Mouse (Mus musculus) lung, embryonic 16.5 days (tissue): ENCODE data around the gene Tnks2. TPM values are rescaled to one million over a fixed set of nuclear protein-coding genes. Genes with fewer than 3 reads are reported as not detected.

Experiments used
- ATAC-seq: fragments of 200-750 bp; cut with Nextera tagmentation; 2 replicates; pipeline ENCODE4 v1.8.0; 2017; ENCODE audit warnings: low read depth, mild to moderate bottlenecking, moderate library complexity
- H3K27ac ChIP-seq: fragments of 300-500 bp; sonication (generic); 2 replicates; pipeline ENCODE4 v1.5.1; 2014; ENCODE audit warnings: mild to moderate bottlenecking, control low read depth, low read length
- H3K27me3 ChIP-seq: fragments of 300-500 bp; sonication (generic); 2 replicates; pipeline ENCODE4 v1.6.1; 2014; ENCODE audit warnings: low read depth, low read length, mixed read lengths; ENCODE audit not compliant: control insufficient read depth, insufficient read depth
- H3K36me3 ChIP-seq: fragments of 300-500 bp; sonication (generic); 2 replicates; pipeline ENCODE4 v1.6.1; 2014; ENCODE audit warnings: low read length; ENCODE audit not compliant: control insufficient read depth, insufficient read depth
- H3K4me1 ChIP-seq: fragments of 300-500 bp; sonication (generic); replicated peaks from 2 replicates; pipeline ENCODE4 v1.6.1; 2014; ENCODE audit warnings: low read length, mixed read lengths; ENCODE audit not compliant: control insufficient read depth, insufficient read depth
- H3K4me2 ChIP-seq: fragments of 300-500 bp; sonication (generic); 2 replicates; pipeline ENCODE4 v1.6.1; 2014; ENCODE audit warnings: low read depth, low read length, control low read depth
- H3K4me3 ChIP-seq: fragments of 300-500 bp; sonication (generic); 2 replicates; pipeline ENCODE4 v1.5.1; 2014; ENCODE audit warnings: mild to moderate bottlenecking, low read length, control low read depth
- H3K9ac ChIP-seq: fragments of 300-500 bp; sonication (generic); 2 replicates; pipeline ENCODE4 v1.6.1; 2014; ENCODE audit warnings: low read length, control low read depth
- H3K9me3 ChIP-seq: fragments of 300-500 bp; sonication (generic); 2 replicates; pipeline ENCODE4 v1.6.1; 2016; ENCODE audit warnings: low read length; ENCODE audit not compliant: control insufficient read depth
- WGBS: fragments of 180-500 bp; shearing (Covaris S2); extraction: QIAGEN DNeasy Blood & Tissue Kit; methylation state at CpG from one replicate; pipeline ENCODE4 v1.1.7; 2014; 5-methylcytosine and 5-hydroxymethylcytosine counted together
- polyA plus RNA-seq: library from polyadenylated mRNA; unstranded; fragments of >200 nt; fragmentation: Nextera tagmentation; extraction: Ambion mirVana; gene quantifications from 2 replicates; pipeline ENCODE4 v1.2.1, GENCODE M21; 2015

The Tnks2 gene
- polyA plus RNA-seq, 1 experiment from 2014 or later, result 31.5 TPM

DNA sequence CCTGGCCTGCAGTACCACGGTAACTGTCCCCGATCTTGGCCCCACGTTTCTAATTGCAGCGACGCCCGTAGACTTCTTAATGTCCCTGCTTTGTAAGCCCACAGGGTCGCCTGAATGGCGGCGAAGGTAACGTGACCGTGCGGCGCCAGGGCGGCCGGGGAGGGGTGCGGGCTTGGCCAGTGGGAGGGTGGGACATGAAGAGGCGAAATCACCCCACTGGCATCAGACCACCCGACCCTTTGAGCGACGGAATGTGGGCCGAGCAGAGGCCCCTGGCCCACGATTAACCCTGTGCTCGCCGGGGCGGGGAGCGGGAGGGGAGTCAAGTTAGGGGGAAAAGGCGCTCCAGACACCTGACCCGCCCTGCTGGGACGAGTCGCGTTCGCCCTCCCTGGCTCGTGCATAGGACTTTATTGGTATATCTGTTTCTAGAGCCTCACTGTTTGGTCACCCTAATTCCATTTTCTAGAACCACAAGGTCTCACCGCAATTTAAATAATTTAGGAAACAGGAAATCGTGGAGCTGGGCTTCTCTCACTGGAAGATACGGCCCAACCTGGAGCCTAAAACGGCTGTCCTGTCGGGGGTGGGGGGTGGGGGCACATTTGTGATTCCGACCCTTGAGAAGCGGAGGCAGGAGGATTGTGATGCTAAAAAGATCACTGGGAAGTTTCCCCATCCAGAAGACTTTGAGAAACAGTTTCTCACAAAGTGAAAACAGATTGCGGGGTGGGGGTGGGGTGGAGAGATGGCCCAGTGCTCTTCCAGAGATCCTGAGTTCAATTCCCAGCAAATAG lies 70.4 kb downstream of the Tnks2 start:
- Histone ChIP-seq H3K4me3 (peak overlapping the region; percentile 72), H3K36me3 (no peaks in the 10 kb centered on the region), H3K27ac (peak overlapping the region; percentile 36; the same call in 1 of the 2 replicates), H3K4me1 (peaks cover 3% of the 10 kb centered on the region), H3K9ac (peak overlapping the region; percentile 86), H3K9me3 (no peaks in the 10 kb centered on the region), H3K27me3 (no peaks in the 10 kb centered on the region), H3K4me2 (peak overlapping the region; percentile 91)
- WGBS, result 2% methylated on average over 41 of the region's 41 CpGs
- peak; percentile 78 for ATAC-seq

DNA sequence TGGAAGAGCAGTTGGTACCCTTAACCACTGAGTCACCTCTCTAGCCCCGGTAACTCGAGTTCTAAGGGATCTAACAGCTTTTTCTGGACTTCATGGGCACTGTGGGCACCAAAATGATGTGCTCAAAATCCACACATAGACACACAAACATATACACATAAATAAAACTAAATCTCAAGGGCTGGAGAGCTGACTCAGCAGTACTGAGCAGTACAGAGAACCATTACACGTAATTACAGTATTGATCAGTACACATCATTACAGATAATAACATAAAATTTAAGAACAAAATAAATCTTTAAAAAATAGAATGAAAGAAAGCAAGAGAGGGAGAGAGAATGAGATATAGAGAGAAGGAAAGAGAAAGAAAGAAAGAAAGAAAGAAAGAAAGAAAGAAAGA lies 75.1 kb downstream of the Tnks2 start:
- Histone ChIP-seq H3K4me3 (no peak overlapping the region), H3K9me3 (no peaks in the 10 kb centered on the region), H3K4me1 (no peaks in the 10 kb centered on the region), H3K36me3 (no peaks in the 10 kb centered on the region), H3K27ac (no peak overlapping the region), H3K9ac (no peak overlapping the region), H3K27me3 (no peaks in the 10 kb centered on the region), H3K4me2 (no peak overlapping the region)
- no peak for ATAC-seq
- 82% methylated on average over 3 of the region's 3 CpGs for WGBS

DNA sequence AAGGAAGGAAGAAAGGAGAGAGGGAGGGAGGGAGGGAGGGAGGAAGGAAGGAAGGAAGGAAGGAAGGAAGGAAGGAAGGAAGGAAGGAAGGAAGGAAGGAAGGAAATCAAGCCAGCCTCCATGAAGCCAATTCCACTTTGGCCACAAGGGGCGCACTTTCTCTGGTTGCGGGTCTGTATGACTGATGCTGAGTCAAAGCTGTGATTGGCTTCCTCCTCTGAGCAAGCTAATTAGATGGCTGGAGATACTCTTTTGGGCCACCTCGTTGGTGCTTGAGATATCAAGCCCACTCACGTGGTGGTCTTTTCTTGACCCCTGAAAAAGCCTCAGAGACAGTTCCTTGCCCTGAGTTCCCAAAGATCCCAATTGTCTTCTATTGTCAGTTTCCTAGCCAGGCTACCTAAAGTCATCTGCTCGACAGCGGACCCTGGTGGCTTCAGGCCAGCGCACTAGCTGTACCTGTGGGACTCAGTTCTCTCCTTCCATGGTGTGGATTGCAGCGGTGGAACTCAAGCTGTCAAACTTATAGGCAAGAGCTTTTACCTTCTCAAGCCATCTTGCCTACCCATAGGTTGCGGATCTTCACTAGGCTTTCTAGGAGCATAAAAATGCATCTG lies 75.8 kb downstream of the Tnks2 start:
- Histone ChIP-seq H3K9me3 (no peaks in the 10 kb centered on the region), H3K27ac (no peak overlapping the region), H3K27me3 (no peaks in the 10 kb centered on the region), H3K36me3 (no peaks in the 10 kb centered on the region), H3K4me1 (no peaks in the 10 kb centered on the region), H3K4me2 (no peak overlapping the region), H3K9ac (no peak overlapping the region), H3K4me3 (no peak overlapping the region)
- WGBS, result 20% methylated on average over 9 of the region's 9 CpGs
- ATAC-seq, result no peak

DNA sequence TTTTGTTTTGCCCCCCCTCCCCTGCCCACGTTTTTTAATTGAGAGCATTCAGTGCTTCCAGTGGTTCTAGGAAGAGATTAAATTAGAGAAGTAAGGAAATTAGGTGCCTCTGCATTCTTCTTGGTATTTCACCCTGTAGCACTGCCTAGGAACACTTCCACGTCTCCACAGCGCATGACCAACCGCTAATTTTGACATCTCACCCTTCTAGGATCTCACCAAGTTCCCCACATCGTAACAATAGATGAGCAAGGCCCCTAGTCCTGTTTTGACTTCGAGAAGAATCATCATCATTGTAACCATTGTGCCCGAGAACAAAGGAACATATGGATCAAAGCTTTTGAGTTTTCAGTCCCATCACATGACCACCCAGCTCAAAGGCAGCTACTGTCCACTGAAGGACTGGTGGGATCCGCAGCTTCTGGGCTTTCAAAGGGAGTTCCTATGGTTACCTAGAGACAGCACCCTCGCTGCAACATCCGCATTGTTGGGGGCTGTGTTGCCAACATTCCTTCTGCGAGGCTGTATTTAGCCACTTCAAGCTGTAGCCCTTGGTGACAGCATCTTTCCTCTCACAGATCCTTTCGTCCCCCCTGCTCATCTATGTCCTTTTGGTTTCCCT lies 76.5 kb downstream of the Tnks2 start:
- Histone ChIP-seq H3K36me3 (no peaks in the 10 kb centered on the region), H3K4me1 (no peaks in the 10 kb centered on the region), H3K9me3 (no peaks in the 10 kb centered on the region), H3K27me3 (no peaks in the 10 kb centered on the region), H3K9ac (no peak overlapping the region), H3K27ac (no peak overlapping the region), H3K4me3 (no peak overlapping the region), H3K4me2 (no peak overlapping the region)
- 46% methylated on average over 12 of the region's 12 CpGs for WGBS
- ATAC-seq, result no peak

DNA sequence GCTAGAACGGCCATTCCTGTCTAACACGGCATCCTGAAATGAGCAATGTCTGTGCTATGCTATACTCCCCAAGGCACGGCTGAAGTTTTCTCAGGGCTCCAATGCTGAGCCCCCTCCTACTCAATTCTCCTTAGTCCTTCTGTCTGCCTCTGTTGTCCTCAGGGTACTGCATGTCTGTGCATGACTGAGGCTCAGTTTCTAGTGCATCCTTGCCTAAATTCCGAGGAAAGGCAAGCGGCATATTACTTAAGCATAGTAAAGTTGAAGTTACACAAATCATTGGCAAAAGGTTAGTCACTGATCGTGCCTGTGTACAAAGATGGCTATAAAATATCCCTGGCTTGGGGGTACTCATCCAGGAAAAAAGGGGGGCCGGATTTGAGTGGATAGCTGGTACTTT lies 79.0 kb downstream of the Tnks2 start:
- Histone ChIP-seq H3K36me3 (no peaks in the 10 kb centered on the region), H3K4me2 (no peak overlapping the region), H3K4me3 (no peak overlapping the region), H3K27me3 (no peaks in the 10 kb centered on the region), H3K9me3 (no peaks in the 10 kb centered on the region), H3K27ac (no peak overlapping the region), H3K4me1 (peaks cover 5% of the 10 kb centered on the region; the same call in 1 of the 2 replicates), H3K9ac (no peak overlapping the region)
- WGBS, result 73% methylated on average over 7 of the region's 7 CpGs
- no peak for ATAC-seq

DNA sequence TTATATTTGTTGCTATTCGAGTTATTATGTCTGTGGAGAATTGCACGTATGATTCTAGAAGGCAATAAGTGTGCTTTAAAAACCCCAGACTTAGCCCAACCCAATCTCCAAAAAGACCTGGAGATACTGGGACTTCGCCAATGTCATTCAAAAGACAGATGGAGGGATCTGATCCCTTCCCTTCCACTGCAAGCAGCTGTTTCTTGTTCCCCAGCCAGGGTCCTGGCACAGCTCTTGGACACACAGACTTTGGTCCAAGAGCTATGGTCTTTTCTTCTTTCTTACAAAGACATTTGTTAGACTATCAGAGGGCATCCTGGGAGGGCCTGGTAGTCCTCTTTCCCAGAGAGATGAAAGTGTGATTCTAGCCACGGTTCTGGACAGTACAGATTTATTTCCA lies 82.2 kb downstream of the Tnks2 start:
- H3K36me3 ChIP-seq, result no peaks in the 10 kb centered on the region
- no peak overlapping the region for H3K4me3 ChIP-seq
- H3K4me2 ChIP-seq, result no peak overlapping the region
- H3K9me3 ChIP-seq, result no peaks in the 10 kb centered on the region
- H3K27me3 ChIP-seq, result no peaks in the 10 kb centered on the region
- no peak for ATAC-seq
- no peak overlapping the region for H3K27ac ChIP-seq
- H3K4me1 ChIP-seq, result peaks cover 8% of the 10 kb centered on the region
- 69% methylated on average over 4 of the region's 4 CpGs for WGBS
- no peak overlapping the region for H3K9ac ChIP-seq

DNA sequence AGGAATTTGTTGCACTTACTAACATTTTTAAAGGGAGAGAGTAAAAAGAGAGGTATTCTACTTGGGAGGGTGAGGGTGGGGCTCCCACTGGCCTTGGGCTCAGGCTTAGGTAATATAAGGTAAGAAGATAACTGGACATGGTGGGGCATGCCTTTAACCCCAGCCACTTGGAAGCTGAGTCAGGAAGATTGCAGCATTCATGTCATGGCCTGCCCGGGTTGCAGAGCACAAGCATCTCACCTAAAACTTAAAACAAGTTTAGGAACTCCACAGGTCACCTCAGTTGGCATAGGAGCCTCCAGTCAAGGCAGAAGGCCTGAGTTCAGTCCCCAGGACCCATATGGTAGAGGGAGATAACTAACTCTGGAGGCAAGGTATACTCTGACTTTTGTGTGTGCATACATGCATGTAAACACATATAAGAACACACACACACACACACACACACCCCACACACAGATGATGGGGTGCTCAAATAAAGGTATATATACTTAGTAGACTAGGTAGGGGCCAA lies 82.9 kb downstream of the Tnks2 start:
- Histone ChIP-seq H3K4me1 (peaks cover 8% of the 10 kb centered on the region), H3K9ac (no peak overlapping the region), H3K27me3 (no peaks in the 10 kb centered on the region), H3K27ac (no peak overlapping the region), H3K36me3 (no peaks in the 10 kb centered on the region), H3K4me2 (no peak overlapping the region), H3K4me3 (no peak overlapping the region), H3K9me3 (no peaks in the 10 kb centered on the region)
- WGBS, result 88% methylated on average over 1 of the region's 1 CpGs
- ATAC-seq, result no peak

DNA sequence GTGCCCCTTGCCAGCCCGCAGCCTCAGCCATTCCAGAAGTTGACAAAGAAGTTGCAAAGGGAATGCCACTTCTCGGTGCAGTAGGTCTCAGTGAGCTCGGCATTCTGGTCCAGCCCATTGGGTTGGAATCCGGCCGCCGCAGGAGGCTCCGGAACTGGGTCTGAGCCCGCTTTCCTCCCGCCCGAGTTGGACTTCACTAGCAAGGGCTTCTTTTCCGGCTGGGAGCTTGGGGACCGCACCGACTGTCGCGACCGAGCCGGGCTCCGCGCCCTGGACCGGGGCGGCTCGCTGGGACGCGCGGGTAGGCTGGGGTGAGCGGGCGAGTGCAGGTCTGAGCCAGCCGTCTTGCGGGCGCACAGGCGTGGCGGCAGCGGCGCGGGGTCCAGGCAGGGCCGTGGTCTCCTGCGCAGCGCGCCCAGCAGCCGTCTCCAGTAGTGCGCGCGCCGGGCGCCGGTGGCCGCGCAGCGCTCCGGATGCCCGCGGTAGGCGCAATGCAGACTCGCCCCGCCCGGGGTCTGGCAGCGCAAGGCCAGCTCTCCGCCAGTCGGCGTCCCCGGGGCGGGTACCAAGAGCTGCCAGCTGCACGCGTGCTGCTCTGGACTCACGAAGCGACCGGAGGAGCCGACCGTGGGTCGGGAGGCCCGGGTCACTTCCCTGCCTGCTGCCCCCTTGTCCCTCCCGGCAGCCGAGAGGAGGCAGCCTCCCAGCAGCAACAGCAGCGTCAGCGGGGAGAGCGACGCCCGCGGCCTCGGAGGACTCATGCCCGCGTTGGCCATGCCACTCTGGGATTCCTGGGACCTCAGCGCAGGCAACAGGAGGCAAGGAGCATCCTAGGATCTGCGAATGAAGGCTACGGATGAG lies 84.6 kb downstream of the Tnks2 start:
- under 1% methylated on average over 68 of the region's 85 CpGs for WGBS
- H3K4me3 ChIP-seq, result peak overlapping the region; percentile 98
- H3K4me2 ChIP-seq, result peak overlapping the region; percentile 85
- peak overlapping the region; percentile 95 for H3K9ac ChIP-seq
- H3K36me3 ChIP-seq, result no peaks in the 10 kb centered on the region
- H3K27me3 ChIP-seq, result no peaks in the 10 kb centered on the region
- peak overlapping the region; percentile 97 for H3K27ac ChIP-seq
- ATAC-seq, result peak; percentile 91
- peaks cover 11% of the 10 kb centered on the region for H3K4me1 ChIP-seq
- H3K9me3 ChIP-seq, result no peaks in the 10 kb centered on the region
